Mouse (Mus musculus) MEL (cell line): ENCODE data around the gene Gins1. TPM values are rescaled to one million over a fixed set of nuclear protein-coding genes. Genes with fewer than 3 reads are reported as not detected.

Experiments
- DNase-seq: peaks from one replicate; pipeline ENCODE4 v3.0.0; 2011; ENCODE audit warnings: low read depth, low spot score
- H3K27ac ChIP-seq: 2 replicates; pipeline ENCODE4 v1.5.1; 2012; ENCODE audit warnings: low read depth, mild to moderate bottlenecking, control low read depth, low read length, moderate library complexity; ENCODE audit not compliant: control insufficient read depth
- H3K27me3 ChIP-seq, 2 experiments: fragments of 150-350 bp in 1 of 2; sonication (generic) in 1 of 2; 2 replicates each; pipeline ENCODE4 v1.6.1; 2012; ENCODE audit warnings: low read length in 2 of 2, mild to moderate bottlenecking in 2 of 2, improper control_type of control experiment in 1 of 2, moderate library complexity in 1 of 2; ENCODE audit not compliant: insufficient read depth in 2 of 2, control insufficient read depth in 1 of 2
- H3K36me3 ChIP-seq, 2 experiments: 2 replicates each; pipeline ENCODE4 v1.6.1; 2012 to 2014; ENCODE audit warnings: low read length in 2 of 2, improper control_type of control experiment in 1 of 2, inconsistent platforms in 1 of 2, mild to moderate bottlenecking in 1 of 2; ENCODE audit not compliant: insufficient read depth in 2 of 2, control insufficient read depth in 1 of 2
- H3K4me1 ChIP-seq, 2 experiments: fragments of 150-350 bp in 1 of 2; sonication (generic) in 1 of 2; 2 replicates each; pipeline ENCODE4 v1.6.1; 2012; ENCODE audit warnings: low read length in 2 of 2, improper control_type of control experiment in 1 of 2, mild to moderate bottlenecking in 1 of 2; ENCODE audit not compliant: insufficient read depth in 2 of 2, control insufficient read depth in 1 of 2
- H3K4me3 ChIP-seq, 2 experiments: fragments of 150-350 bp in 1 of 2; sonication (generic) in 1 of 2; 2 replicates each; pipeline ENCODE4 v1.5.1; 2012; ENCODE audit warnings: low read depth in 2 of 2, low read length in 2 of 2, mild to moderate bottlenecking in 2 of 2, moderate library complexity in 2 of 2, control low read depth in 1 of 2, improper control_type of control experiment in 1 of 2; ENCODE audit not compliant: control insufficient read depth in 1 of 2, insufficient read depth in 1 of 2
- H3K79me2 ChIP-seq: 2 replicates; pipeline ENCODE4 v1.6.1; 2012; ENCODE audit warnings: mild to moderate bottlenecking, low read length, moderate library complexity; ENCODE audit not compliant: control insufficient read depth, poor library complexity, insufficient read depth
- H3K9ac ChIP-seq: 2 replicates; pipeline ENCODE4 v1.6.1; 2012; ENCODE audit warnings: low read depth, mild to moderate bottlenecking, control low read depth, low read length, moderate library complexity; ENCODE audit not compliant: control insufficient read depth, poor library complexity, severe bottlenecking
- H3K9me3 ChIP-seq: fragments of 150-350 bp; sonication (generic); replicated peaks from 2 replicates; pipeline ENCODE4 v1.6.1; 2012; ENCODE audit warnings: mild to moderate bottlenecking, low read length, improper control_type of control experiment, moderate library complexity; ENCODE audit not compliant: insufficient read depth
- EP300 ChIP-seq, 2 experiments: IDR thresholded peaks; 2 replicates each; pipeline ENCODE4 v1.6.1; 2011; ENCODE audit warnings: improper control_type of control experiment in 2 of 2, low read length in 2 of 2, low read depth in 1 of 2, mild to moderate bottlenecking in 1 of 2
- GABPA ChIP-seq: IDR thresholded peaks from 2 replicates; pipeline ENCODE4 v1.6.1; 2012; ENCODE audit warnings: low read depth, mild to moderate bottlenecking, inconsistent platforms, low read length, improper control_type of control experiment, moderate library complexity
- JUND ChIP-seq: IDR thresholded peaks from 2 replicates; pipeline ENCODE4 v1.6.1; 2011; ENCODE audit warnings: low read depth, mild to moderate bottlenecking, improper control_type of control experiment, low read length
- MAX ChIP-seq: IDR thresholded peaks from 2 replicates; pipeline ENCODE4 v1.6.1; 2011; ENCODE audit warnings: low read length, improper control_type of control experiment
- MEF2A ChIP-seq: IDR thresholded peaks from 2 replicates; pipeline ENCODE4 v1.6.1; 2014; ENCODE audit warnings: low read depth, mild to moderate bottlenecking, inconsistent platforms, low read length, improper control_type of control experiment; ENCODE audit not compliant: poor library complexity, insufficient replicate concordance, severe bottlenecking; ENCODE audit errors: extremely low read depth
- MYB ChIP-seq: IDR thresholded peaks from 2 replicates; pipeline ENCODE4 v1.6.1; 2011; ENCODE audit warnings: mild to moderate bottlenecking, low read depth, low read length, improper control_type of control experiment
- NRF1 ChIP-seq: IDR thresholded peaks from 2 replicates; pipeline ENCODE4 v1.6.1; 2014; ENCODE audit warnings: low read depth, mild to moderate bottlenecking, inconsistent platforms, low read length, improper control_type of control experiment, moderate library complexity; ENCODE audit not compliant: poor library complexity, insufficient read depth, severe bottlenecking
- RAD21 ChIP-seq: IDR thresholded peaks from 2 replicates; pipeline ENCODE4 v1.6.1; 2011; ENCODE audit warnings: mild to moderate bottlenecking, low read depth, low read length, improper control_type of control experiment
- RCOR1 ChIP-seq: IDR thresholded peaks from 2 replicates; pipeline ENCODE4 v1.6.1; 2012; ENCODE audit warnings: low read depth, mild to moderate bottlenecking, inconsistent platforms, low read length, improper control_type of control experiment
- SIN3A ChIP-seq: IDR thresholded peaks from 2 replicates; pipeline ENCODE4 v1.6.1; 2012; ENCODE audit warnings: low read length, improper control_type of control experiment, inconsistent platforms
- SMC3 ChIP-seq: IDR thresholded peaks from 2 replicates; pipeline ENCODE4 v1.6.1; 2011; ENCODE audit warnings: low read depth, low read length, improper control_type of control experiment
- USF1 ChIP-seq: IDR thresholded peaks from 2 replicates; pipeline ENCODE4 v1.6.1; 2014; ENCODE audit warnings: low read depth, mild to moderate bottlenecking, inconsistent platforms, low read length, improper control_type of control experiment, moderate library complexity
- polyA plus RNA-seq, 2 experiments: library from polyadenylated mRNA; stranded (reverse) in 1 of 2; unstranded in 1 of 2; fragments of >175 nt in 1 of 2; fragments of >200 nt in 1 of 2; gene quantifications; 2 replicates each; pipeline versions ENCODE4 v1.2.1 to v1.2.4; 2012; ENCODE audit warnings: low replicate concordance in 2 of 2, low read depth in 1 of 2; ENCODE audit not compliant: insufficient read length in 2 of 2, insufficient read depth in 1 of 2, missing spikeins in 1 of 2
- total RNA-seq: library from RNA; depleted of rRNA; stranded (reverse); fragments of 300-350 nt; gene quantifications from 2 replicates; pipeline ENCODE4 v1.2.3, GENCODE M21; 2012

Gins1 gene
- total and polyA plus RNA-seq, 3 experiments = 64.8 to 68.7 TPM; not detected in 1

GRCm38 (mm10) chr2:150969231-150969630 lies 64.0 kb downstream of the Gins1 start:
- Histone ChIP-seq H3K4me3 (no peak overlapping the region), H3K9me3 (no peaks in the 10 kb centered on the region), H3K79me2 (no peaks in the 10 kb centered on the region), H3K36me3 (no peaks in the 10 kb centered on the region; a peak in 1 of 4 replicates), H3K27me3 (no peaks in the 10 kb centered on the region), H3K4me1 (no peaks in the 10 kb centered on the region), H3K9ac (no peak overlapping the region), H3K27ac (no peak overlapping the region)
- DNase-seq = no peak
- no peak for TF ChIP-seq MYB
- TF ChIP-seq SMC3 = no peak
- no peak for TF ChIP-seq RAD21
- no peak for TF ChIP-seq USF1
- no peak for TF ChIP-seq RCOR1

GRCm38 (mm10) chr2:150971856-150972255 lies 66.7 kb downstream of the Gins1 start:
- Histone ChIP-seq H3K4me1 (peaks cover 0 to 2% of the 10 kb centered on the region in 2 experiments; a peak in 1 of 4 replicates), H3K27ac (no peak overlapping the region), H3K36me3 (peaks cover 0 to 4% of the 10 kb centered on the region in 2 experiments; a peak in 2 of 4 replicates), H3K9ac (no peak overlapping the region), H3K9me3 (no peaks in the 10 kb centered on the region), H3K79me2 (no peaks in the 10 kb centered on the region), H3K4me3 (no peak overlapping the region), H3K27me3 (no peaks in the 10 kb centered on the region)
- TF ChIP-seq JUND = no peak
- no peak for DNase-seq

- no peak overlapping the region for H3K4me3 ChIP-seq
- peaks cover 0 to 2% of the 10 kb centered on the region in 2 experiments; a peak in 1 of 4 replicates for H3K4me1 ChIP-seq
- H3K36me3 ChIP-seq = peaks cover 0 to 8% of the 10 kb centered on the region in 2 experiments; a peak in 3 of 4 replicates
- no peak for TF ChIP-seq EP300 (IDR thresholded peaks at IDR 0.05; ENCODE audit: low read depth in 1 of 2, low read length in 2 of 2)
- H3K9me3 ChIP-seq = no peaks in the 10 kb centered on the region
- no peaks in the 10 kb centered on the region for H3K79me2 ChIP-seq
- H3K9ac ChIP-seq = no peak overlapping the region
- no peaks in the 10 kb centered on the region for H3K27me3 ChIP-seq
- DNase-seq = no peak
- no peak overlapping the region for H3K27ac ChIP-seq
These were observed 67.5 kb downstream of the Gins1 start for GRCm38 (mm10) chr2:150972681-150973080.

DNA sequence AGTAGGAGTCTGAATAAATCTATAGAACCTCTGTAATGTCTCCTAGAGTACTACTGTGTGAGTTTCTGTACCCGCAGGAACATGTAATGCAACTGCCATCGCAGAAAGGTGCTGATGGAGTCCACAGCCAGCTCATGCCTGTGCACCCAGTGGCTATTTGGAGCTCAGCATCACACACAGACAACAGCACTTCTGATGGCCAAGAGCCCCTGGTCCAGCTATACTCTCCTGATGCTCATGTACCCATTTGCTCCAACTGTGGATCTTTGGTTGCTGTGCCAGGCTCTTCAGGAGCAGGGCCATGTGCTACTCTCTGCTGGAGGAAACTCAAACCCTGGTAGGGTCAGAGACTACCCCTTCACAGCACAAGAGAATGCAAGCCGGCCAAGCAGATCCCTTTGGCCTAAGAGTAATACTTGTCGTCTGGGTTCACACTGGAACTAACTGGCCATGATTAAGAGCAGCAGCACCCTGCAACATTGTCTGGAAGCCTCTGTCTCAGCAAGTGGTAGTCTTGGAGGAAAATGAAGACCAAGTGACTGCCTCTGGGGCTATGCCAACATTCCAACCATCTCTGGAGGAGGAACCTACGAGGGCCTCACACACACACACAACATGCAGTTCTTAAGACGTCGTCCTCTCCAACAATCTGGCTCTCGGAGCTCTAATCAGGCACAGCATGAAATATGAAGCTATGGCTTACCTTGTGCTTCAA lies 68.4 kb downstream of the Gins1 start:
- Histone ChIP-seq H3K36me3 (peaks cover 0 to 8% of the 10 kb centered on the region in 2 experiments; a peak in 3 of 4 replicates), H3K79me2 (no peaks in the 10 kb centered on the region), H3K27ac (no peak overlapping the region), H3K4me3 (no peak overlapping the region), H3K9ac (no peak overlapping the region), H3K27me3 (no peaks in the 10 kb centered on the region), H3K4me1 (peaks cover 0 to 2% of the 10 kb centered on the region in 2 experiments; a peak in 1 of 4 replicates), H3K9me3 (no peaks in the 10 kb centered on the region)
- TF ChIP-seq MAX (no peak), GABPA (no peak), SIN3A (no peak), MEF2A (no peak), SMC3 (no peak), RCOR1 (no peak), NRF1 (no peak)
- no peak for DNase-seq
